Mouse (Mus musculus) CH12.LX (cell line): ENCODE data around the gene Plcg1. TPM values are rescaled to one million over a fixed set of nuclear protein-coding genes. Genes with fewer than 3 reads are reported as not detected.

Source experiments
- DNase-seq: peaks from one replicate; pipeline ENCODE4 v3.0.0-alpha.2; 2013; ENCODE audit errors: extremely low read depth
- H3K27ac ChIP-seq: 2 replicates; pipeline ENCODE4 v1.5.1; 2012; ENCODE audit warnings: low read depth, mild to moderate bottlenecking, control low read depth, moderate library complexity; ENCODE audit not compliant: insufficient read depth
- H3K27me3 ChIP-seq: replicated peaks from 2 replicates; pipeline ENCODE3; 2012; ENCODE audit warnings: inconsistent platforms
- H3K36me3 ChIP-seq, 2 experiments: replicated peaks in 1 of 2; 2 replicates each; pipeline versions ENCODE3 to v1.6.1; 2012; ENCODE audit warnings: inconsistent platforms in 1 of 2, low read length in 1 of 2, mild to moderate bottlenecking in 1 of 2, mixed read lengths in 1 of 2, moderate library complexity in 1 of 2; ENCODE audit not compliant: control insufficient read depth in 1 of 2, insufficient read depth in 1 of 2
- H3K4me1 ChIP-seq, 2 experiments: 2 replicates each; pipeline ENCODE4 v1.6.1; 2012; ENCODE audit warnings: inconsistent platforms in 1 of 2, moderate library complexity in 1 of 2; ENCODE audit not compliant: insufficient read depth in 2 of 2, control insufficient read depth in 1 of 2
- H3K4me2 ChIP-seq: 2 replicates; pipeline ENCODE4 v1.6.1; 2012; ENCODE audit warnings: low read depth, mild to moderate bottlenecking, control low read depth; ENCODE audit not compliant: poor library complexity, insufficient read depth, severe bottlenecking
- H3K4me3 ChIP-seq, 3 experiments: fragments of 150-350 bp in 1 of 3; sonication (generic) in 1 of 3; replicated peaks in 1 of 3; 2 replicates each; pipeline versions ENCODE3 to v1.5.1; 2011 to 2012; ENCODE audit warnings: low read depth in 2 of 3, low read length in 2 of 3, mild to moderate bottlenecking in 2 of 3, moderate library complexity in 2 of 3, control low read depth in 1 of 3, improper control_type of control experiment in 1 of 3, inconsistent platforms in 1 of 3, mixed read lengths in 1 of 3; ENCODE audit not compliant: poor library complexity in 1 of 3
- H3K79me2 ChIP-seq: replicated peaks from 2 replicates; pipeline ENCODE4 v1.6.1; 2012; ENCODE audit warnings: mild to moderate bottlenecking, moderate library complexity; ENCODE audit not compliant: control insufficient read depth, poor library complexity, insufficient read depth, severe bottlenecking; ENCODE audit errors: extremely low read depth
- H3K9ac ChIP-seq: 2 replicates; pipeline ENCODE4 v1.6.1; 2012; ENCODE audit warnings: low read depth, mild to moderate bottlenecking, control low read depth, moderate library complexity; ENCODE audit not compliant: insufficient read depth
- H3K9me3 ChIP-seq: replicated peaks from 2 replicates; pipeline ENCODE3; 2012; ENCODE audit warnings: low read length, inconsistent platforms, mixed read lengths
- CHD1 ChIP-seq: IDR thresholded peaks from 2 replicates; pipeline ENCODE4 v1.6.1; 2012; ENCODE audit warnings: low read depth, low read length, improper control_type of control experiment, inconsistent platforms
- CTCF ChIP-seq, 2 experiments: IDR thresholded peaks in 1 of 2; conservative IDR thresholded peaks in 1 of 2; 2 replicates each; pipeline ENCODE4 v1.5.1; 2011 to 2012; ENCODE audit warnings: low read depth in 2 of 2, low read length in 2 of 2, improper control_type of control experiment in 1 of 2, inconsistent platforms in 1 of 2, mild to moderate bottlenecking in 1 of 2, moderate library complexity in 1 of 2
- ETS1 ChIP-seq: conservative IDR thresholded peaks from 2 replicates; pipeline ENCODE4 v1.6.1; 2012; ENCODE audit warnings: low read depth, mild to moderate bottlenecking, inconsistent platforms, low read length, improper control_type of control experiment, moderate library complexity
- GABPA ChIP-seq: IDR thresholded peaks from 2 replicates; pipeline ENCODE4 v1.6.1; 2012; ENCODE audit warnings: low read depth, low read length, improper control_type of control experiment, inconsistent platforms; ENCODE audit not compliant: insufficient replicate concordance
- JUN ChIP-seq: IDR thresholded peaks from 2 replicates; pipeline ENCODE4 v1.6.1; 2011; ENCODE audit warnings: low read depth, mild to moderate bottlenecking, low read length, improper control_type of control experiment, moderate library complexity; ENCODE audit not compliant: insufficient read depth
- JUND ChIP-seq: conservative IDR thresholded peaks from 2 replicates; pipeline ENCODE4 v1.6.1; 2011; ENCODE audit warnings: low read depth, low read length, improper control_type of control experiment
- MAFK ChIP-seq: IDR thresholded peaks from 2 replicates; pipeline ENCODE4 v1.6.1; 2011; ENCODE audit warnings: low read length, improper control_type of control experiment; ENCODE audit not compliant: insufficient replicate concordance
- MYC ChIP-seq: IDR thresholded peaks from 2 replicates; pipeline ENCODE4 v1.6.1; 2011; ENCODE audit warnings: low read depth, mild to moderate bottlenecking, improper control_type of control experiment, low read length
- POLR2A ChIP-seq: IDR thresholded peaks from 2 replicates; pipeline ENCODE4 v1.6.1; 2011; ENCODE audit warnings: low read depth, mild to moderate bottlenecking, improper control_type of control experiment, low read length
- RAD21 ChIP-seq: IDR thresholded peaks from 2 replicates; pipeline ENCODE4 v1.6.1; 2011; ENCODE audit warnings: low read depth, mild to moderate bottlenecking, low read length, improper control_type of control experiment, moderate library complexity
- RCOR1 ChIP-seq: conservative IDR thresholded peaks from 2 replicates; pipeline ENCODE4 v1.6.1; 2012; ENCODE audit warnings: low read depth, mild to moderate bottlenecking, inconsistent platforms, low read length, improper control_type of control experiment
- TCF12 ChIP-seq: IDR thresholded peaks from 2 replicates; pipeline ENCODE4 v1.6.1; 2014; ENCODE audit warnings: low read depth, mild to moderate bottlenecking, inconsistent platforms, low read length, improper control_type of control experiment
- UBTF ChIP-seq: IDR thresholded peaks from 2 replicates; pipeline ENCODE4 v1.6.1; 2012; ENCODE audit warnings: low read depth, mild to moderate bottlenecking, inconsistent platforms, low read length, improper control_type of control experiment, moderate library complexity
- USF2 ChIP-seq: conservative IDR thresholded peaks from 2 replicates; pipeline ENCODE4 v1.6.1; 2011; ENCODE audit warnings: low read depth, low read length, improper control_type of control experiment
- ZKSCAN1 ChIP-seq: IDR thresholded peaks from 2 replicates; pipeline ENCODE4 v1.6.1; 2012; ENCODE audit warnings: low read depth, inconsistent platforms, low read length, improper control_type of control experiment, borderline replicate concordance
- ZMIZ1 ChIP-seq: IDR thresholded peaks from 2 replicates; pipeline ENCODE4 v1.6.1; 2012; ENCODE audit warnings: low read depth, mild to moderate bottlenecking, inconsistent platforms, low read length, improper control_type of control experiment
- dilution Hi-C: fragments of 300-500 bp; cut with MboI; formaldehyde crosslinking; loops from 2 replicates; pipeline ENCODE4 v1.14.3; 2020; ENCODE audit warnings: low sequenced_read_pairs; ENCODE audit not compliant: extremely low pct_unique_long_range_greater_than_20kb, extremely low pct_ligation_motif_present
- in situ Hi-C: fragments of 300-500 bp; cut with MboI; formaldehyde crosslinking; loops from 3 replicates; pipeline ENCODE4 v1.14.3; 2019; ENCODE audit warnings: low sequenced_read_pairs, low pct_ligation_motif_present, low pct_unique_long_range_greater_than_20kb, mixed read lengths
- polyA plus RNA-seq: library from polyadenylated mRNA; unstranded; fragments of >175 nt; gene quantifications from 2 replicates; pipeline ENCODE4 v1.2.1, GENCODE M21; 2012; ENCODE audit warnings: low read depth; ENCODE audit not compliant: insufficient read length
- total RNA-seq, 2 experiments: library from RNA; depleted of rRNA; stranded (reverse); fragments of 300-350 nt in 1 of 2; fragments of >200 nt in 1 of 2; gene quantifications; 2 replicates each; pipeline ENCODE4 v1.2.3; 2012 to 2014

The Plcg1 gene
- total and polyA plus RNA-seq, 3 experiments, result 15.5 to 28.1 (median 17.6) TPM

- H3K9ac ChIP-seq, result no peak overlapping the region
- H3K9me3 ChIP-seq, result no peaks in the 10 kb centered on the region
- H3K4me2 ChIP-seq, result no peak overlapping the region
- in situ Hi-C loops, result no loop called here
- H3K79me2 ChIP-seq, result no peaks in the 10 kb centered on the region
- H3K36me3 ChIP-seq, result peaks cover 3 to 33% of the 10 kb centered on the region in 2 experiments
- no peaks in the 10 kb centered on the region for H3K27me3 ChIP-seq
- dilution Hi-C loops, result no loop called here
- no peak for DNase-seq
- no peak overlapping the region for H3K4me3 ChIP-seq
- H3K4me1 ChIP-seq, result no peaks in the 10 kb centered on the region
- TF ChIP-seq MYC, result no peak
- no peak for TF ChIP-seq TCF12
- no peak for TF ChIP-seq POLR2A
- no peak for TF ChIP-seq GABPA
- no peak for TF ChIP-seq ETS1
- no peak for TF ChIP-seq RCOR1
- no peak for TF ChIP-seq CTCF (conservative IDR thresholded peaks at IDR 0.05 in 1 of 2, IDR thresholded peaks at IDR 0.05 in 1 of 2; ENCODE audit: low read depth in 2 of 2, low read length in 2 of 2)
- no peak for TF ChIP-seq JUN
- TF ChIP-seq ZKSCAN1, result no peak
- no peak for TF ChIP-seq MAFK
- TF ChIP-seq CHD1, result no peak
- no peak for TF ChIP-seq USF2
- no peak for TF ChIP-seq JUND
- TF ChIP-seq ZMIZ1, result no peak
- TF ChIP-seq RAD21, result no peak
- no peak for TF ChIP-seq UBTF
- TF ChIP-seq, all 38 proteins: peak for 0
- no peak overlapping the region for H3K27ac ChIP-seq
Observed at GRCm38 (mm10) chr2:160780154-160780833, 49.2 kb downstream of the Plcg1 start.

- Histone ChIP-seq H3K36me3 (peaks cover 3 to 33% of the 10 kb centered on the region in 2 experiments), H3K4me3 (no peak overlapping the region), H3K27me3 (no peaks in the 10 kb centered on the region)
- DNase-seq, result no peak
- no peak for TF ChIP-seq USF2
- TF ChIP-seq, all 38 proteins: peak for 0
- Histone ChIP-seq H3K9ac (no peak overlapping the region), H3K4me2 (no peak overlapping the region), H3K79me2 (no peaks in the 10 kb centered on the region), H3K9me3 (no peaks in the 10 kb centered on the region), H3K27ac (no peak overlapping the region), H3K4me1 (no peaks in the 10 kb centered on the region)
- in situ Hi-C loops (no loop called here), dilution Hi-C loops (no loop called here)
Observed at GRCm38 (mm10) chr2:160780834-160781219, 49.7 kb downstream of the Plcg1 start.
